8 mouse cellular contexts compared by ENCODE assay signal in genomic region chr11:69073065-69073888, GRCm38 (mm10). TPM values are rescaled to one million over a fixed set of nuclear protein-coding genes. Genes with fewer than 3 reads are reported as not detected.
DNase-seq lines count a peak whose midpoint lies in the region; ATAC-seq and TF ChIP-seq lines count a peak whose summit lies in the region.

No protein-coding gene starts in this region.

- H3K36me3 ChIP-seq in MEL (ENCODE audit: control insufficient read depth in 1 of 2, insufficient read depth in 2 of 2, low read length in 2 of 2), result peaks cover 0 to 2% of the 10 kb centered on the region in 2 experiments; a peak in 1 of 4 replicates
- H3K36me3 ChIP-seq in forebrain, embryonic 14.5 days (ENCODE audit: control insufficient read depth, insufficient read depth, low read length), result no peaks in the 10 kb centered on the region
- H3K36me3 ChIP-seq in lung, embryonic 14.5 days (ENCODE audit: insufficient read depth), result no peaks in the 10 kb centered on the region

- TF ChIP-seq POLR2A in MEL (IDR thresholded peaks at IDR 0.05; ENCODE audit: control insufficient read depth in 1 of 2, insufficient read depth in 1 of 2, low read depth in 1 of 2, low read length in 2 of 2, poor library complexity in 1 of 2), result peak; percentile 99 to 100

- H3K9ac ChIP-seq in MEL (ENCODE audit: control insufficient read depth, low read depth, low read length, poor library complexity, severe bottlenecking), result peak overlapping the region; percentile 72
- H3K9ac ChIP-seq in forebrain, embryonic 14.5 days (ENCODE audit: low read length), result peak overlapping the region; percentile 69
- peak overlapping the region; percentile 62 for H3K9ac ChIP-seq in lung, embryonic 14.5 days

- ATAC-seq in forebrain, embryonic 14.5 days, result peak; percentile 79
- ATAC-seq in lung, embryonic 14.5 days (ENCODE audit: insufficient read depth), result peak; percentile 73
- peak; percentile 65 for ATAC-seq in neutrophil, adult 5-6 weeks (ENCODE audit: extremely low read depth, insufficient number of reproducible peaks, low FRiP score, poor library complexity, severe bottlenecking)

- H3K4me3 ChIP-seq in MEL (ENCODE audit: control insufficient read depth in 1 of 2, insufficient read depth in 1 of 2, low read depth in 2 of 2, low read length in 2 of 2), result no peak overlapping the region
- peak overlapping the region; percentile 29 for H3K4me3 ChIP-seq in forebrain, embryonic 14.5 days (ENCODE audit: low read depth, low read length)
- H3K4me3 ChIP-seq in layer of hippocampus, adult 2 months, result peak overlapping the region; percentile 57
- H3K4me3 ChIP-seq in lung, embryonic 14.5 days (ENCODE audit: low read depth, low read length), result peak overlapping the region; percentile 31

- TF ChIP-seq CTCF in MEL (IDR thresholded peaks at IDR 0.05 in 2 of 3, conservative IDR thresholded peaks at IDR 0.05 in 1 of 3; ENCODE audit: control insufficient read depth in 1 of 3, insufficient read depth in 1 of 3, low read depth in 2 of 3, low read length in 3 of 3, poor library complexity in 1 of 3, severe bottlenecking in 1 of 3), result no peak
- TF ChIP-seq CTCF in layer of hippocampus, adult 2 months (conservative IDR thresholded peaks at IDR 0.05), result peak; percentile 51
- 0 out of 2 replicates have a peak, but pooled peaks have one; percentile 19 for TF ChIP-seq CTCF in lung, embryonic 14.5 days (IDR thresholded peaks at IDR 0.05; ENCODE audit: low read depth)

- TF ChIP-seq EP300 in MEL (IDR thresholded peaks at IDR 0.05; ENCODE audit: low read depth in 1 of 2, low read length in 2 of 2), result peak in 1 of 2 experiments; percentile 40; a peak in 1 of 4 replicates

- H3K4me1 ChIP-seq in MEL (ENCODE audit: control insufficient read depth in 1 of 2, insufficient read depth in 2 of 2, low read length in 2 of 2), result peaks cover 0 to 7% of the 10 kb centered on the region in 2 experiments; a peak in 1 of 4 replicates
- H3K4me1 ChIP-seq in forebrain, embryonic 14.5 days (ENCODE audit: control insufficient read depth, insufficient read depth, low read length), result peaks cover 6% of the 10 kb centered on the region; the same call in 1 of the 2 replicates
- H3K4me1 ChIP-seq in lung, embryonic 14.5 days (ENCODE audit: insufficient read depth), result peaks cover 7% of the 10 kb centered on the region; the same call in 1 of the 2 replicates

- H3K79me2 ChIP-seq in MEL (ENCODE audit: control insufficient read depth, insufficient read depth, low read length, poor library complexity), result peaks cover 5% of the 10 kb centered on the region; the same call in 1 of the 2 replicates

- peak overlapping the region; percentile 98 for H3K27ac ChIP-seq in MEL (ENCODE audit: control insufficient read depth, low read depth, low read length)
- peak overlapping the region; percentile 93 for H3K27ac ChIP-seq in forebrain, embryonic 14.5 days (ENCODE audit: low read depth, low read length)
- peak overlapping the region; percentile 100 for H3K27ac ChIP-seq in layer of hippocampus, adult 2 months
- H3K27ac ChIP-seq in lung, embryonic 14.5 days (ENCODE audit: low read depth), result peak overlapping the region; percentile 96

- no peaks in the 10 kb centered on the region for H3K27me3 ChIP-seq in MEL (ENCODE audit: control insufficient read depth in 1 of 2, insufficient read depth in 2 of 2, low read length in 2 of 2)
- H3K27me3 ChIP-seq in forebrain, embryonic 14.5 days (replicated peaks; ENCODE audit: control insufficient read depth, insufficient read depth, low read length), result no peaks in the 10 kb centered on the region
- no peaks in the 10 kb centered on the region for H3K27me3 ChIP-seq in lung, embryonic 14.5 days (ENCODE audit: insufficient read depth, low read length)

- no peak for TF ChIP-seq RAD21 in MEL (IDR thresholded peaks at IDR 0.05; ENCODE audit: low read depth, low read length)

- intact Hi-C loops in heart, postnatal 36 days (cut with DNase I), result no loop called here

- H3K9me3 ChIP-seq in MEL (replicated peaks; ENCODE audit: insufficient read depth, low read length), result no peaks in the 10 kb centered on the region
- H3K9me3 ChIP-seq in forebrain, embryonic 14.5 days (replicated peaks; ENCODE audit: control insufficient read depth, low read length), result no peaks in the 10 kb centered on the region
- H3K9me3 ChIP-seq in lung, embryonic 14.5 days (ENCODE audit: low read depth, low read length), result no peaks in the 10 kb centered on the region

- peak overlapping the region; percentile 77 for H3K4me2 ChIP-seq in forebrain, embryonic 14.5 days (ENCODE audit: low read length)
- peak overlapping the region; percentile 89 for H3K4me2 ChIP-seq in lung, embryonic 14.5 days

- peak; percentile 99 for DNase-seq in MEL (ENCODE audit: low read depth, low spot score)
- DNase-seq in cerebellum, adult 11 months, result peak; percentile 89
- peak; percentile 97 for DNase-seq in forebrain, embryonic 14.5 days (ENCODE audit: low spot score)
- peak; percentile 76 to 87 for DNase-seq in heart, postnatal 36 days
- peak; percentile 85 to 89 for DNase-seq in layer of hippocampus, adult 2 months (ENCODE audit: low spot score in 2 of 2)
- DNase-seq in lung, embryonic 14.5 days, result peak; percentile 97
- peak; percentile 80 for DNase-seq in testis, postnatal 10 days (ENCODE audit: low spot score)

- under 1% methylated on average over 14 of the region's 14 CpGs for WGBS in forebrain, embryonic 14.5 days
- 0% methylated on average over 14 of the region's 14 CpGs for WGBS in lung, embryonic 14.5 days

TF ChIP-seq in MEL, 35 proteins besides CTCF, POLR2A, EP300 and RAD21 (continues in another document):
- TF ChIP-seq TCF12 (IDR thresholded peaks at IDR 0.05; ENCODE audit: low read depth, low read length) (peak; percentile 73; the same call in 1 of the 2 replicates), GABPA (IDR thresholded peaks at IDR 0.05; ENCODE audit: low read depth, low read length) (no peak), KAT2A (conservative IDR thresholded peaks at IDR 0.05; ENCODE audit: low read depth, low read length) (no peak), USF1 (IDR thresholded peaks at IDR 0.05; ENCODE audit: low read depth, low read length) (no peak), MAFK (IDR thresholded peaks at IDR 0.05; ENCODE audit: borderline replicate concordance, low read depth, low read length) (no peak; the same call in 1 of the 2 replicates), POLR2AphosphoS5 (IDR thresholded peaks at IDR 0.05; ENCODE audit: borderline replicate concordance, low read depth, low read length) (peak; percentile 100), MYB (IDR thresholded peaks at IDR 0.05; ENCODE audit: low read depth, low read length) (no peak), MYC (IDR thresholded peaks at IDR 0.05; ENCODE audit: low read depth, low read length) (peak; percentile 50; the same call in 1 of the 2 replicates), TBP (IDR thresholded peaks at IDR 0.05; ENCODE audit: low read depth, low read length) (peak; percentile 100)

RNA-seq across cellular contexts. Expression of gene Tmem107, which starts 2.7 kb away (rescaled TPM):
- 44.8 and 47.0 TPM in 2 replicates for total RNA-seq in MEL (2012; rRNA removed)
- polyA plus RNA-seq in MEL (2012; ENCODE audit: insufficient read depth in 1 of 2, insufficient read length in 2 of 2, low read depth in 1 of 2, low replicate concordance in 2 of 2, missing spikeins in 1 of 2), result 10 to 100 TPM in 1 of 2 experiments, not detected in 1; 79.5 TPM
- polyA plus RNA-seq in forebrain, embryonic 14.5 days (2014; fragmentation: Nextera tagmentation; extraction: Ambion mirVana), result 45.2 and 49.6 TPM in 2 replicates
- total RNA-seq in heart, postnatal 36 days (2021), result 1 to 10 TPM; 4.2 to 6.1 TPM
- 10 to 100 TPM; 20.3 to 21.6 TPM for total RNA-seq in layer of hippocampus, adult 2 months (2021)
- 51.0 and 54.4 TPM in 2 replicates for polyA plus RNA-seq in lung, embryonic 14.5 days (2014; fragmentation: Nextera tagmentation; extraction: Ambion mirVana)
- 1.2 and 1.6 TPM in 2 replicates for total RNA-seq in neutrophil, adult 5-6 weeks (2017)

RNA-seq across cellular contexts. Expression of gene Borcs6, which starts 13.8 kb away (rescaled TPM):
- 9.2 and 10.2 TPM in 2 replicates for total RNA-seq in MEL (2012; rRNA removed)
- polyA plus RNA-seq in MEL (2012; ENCODE audit: insufficient read depth in 1 of 2, insufficient read length in 2 of 2, low read depth in 1 of 2, low replicate concordance in 2 of 2, missing spikeins in 1 of 2), result 1 to 10 TPM in 1 of 2 experiments, not detected in 1; 9.3 TPM
- polyA plus RNA-seq in forebrain, embryonic 14.5 days (2014; fragmentation: Nextera tagmentation; extraction: Ambion mirVana), result 10.7 and 13.9 TPM in 2 replicates
- 10 to 100 TPM; 16.0 to 17.1 TPM for total RNA-seq in heart, postnatal 36 days (2021)
- total RNA-seq in layer of hippocampus, adult 2 months (2021), result 10 to 100 TPM; 26.6 to 30.8 TPM
- 8.0 and 9.5 TPM in 2 replicates for polyA plus RNA-seq in lung, embryonic 14.5 days (2014; fragmentation: Nextera tagmentation; extraction: Ambion mirVana)
- total RNA-seq in neutrophil, adult 5-6 weeks (2017), result 28.4 TPM in 2 replicates

RNA-seq across cellular contexts. Expression of gene Vamp2, which starts 15.0 kb away (rescaled TPM):
- 3.3 and 4.2 TPM in 2 replicates for total RNA-seq in MEL (2012; rRNA removed)
- polyA plus RNA-seq in MEL (2012; ENCODE audit: insufficient read depth in 1 of 2, insufficient read length in 2 of 2, low read depth in 1 of 2, low replicate concordance in 2 of 2, missing spikeins in 1 of 2), result 10 to 100 TPM in 1 of 2 experiments, not detected in 1; 28.9 TPM
- 124 and 188 TPM in 2 replicates for polyA plus RNA-seq in forebrain, embryonic 14.5 days (2014; fragmentation: Nextera tagmentation; extraction: Ambion mirVana)
- 10 to 100 TPM; 50.5 to 72.7 TPM for total RNA-seq in heart, postnatal 36 days (2021)
- total RNA-seq in layer of hippocampus, adult 2 months (2021), result 1,000 to 10,000 TPM in 1 of 2 experiments, 100 to 1,000 TPM in 1; 988 to 1,016 TPM
- 64.0 and 64.2 TPM in 2 replicates for polyA plus RNA-seq in lung, embryonic 14.5 days (2014; fragmentation: Nextera tagmentation; extraction: Ambion mirVana)
- 108 and 111 TPM in 2 replicates for total RNA-seq in neutrophil, adult 5-6 weeks (2017)

RNA-seq across cellular contexts. Expression of gene Per1, which starts 21.7 kb away (rescaled TPM):
- 4.5 and 5.6 TPM in 2 replicates for total RNA-seq in MEL (2012; rRNA removed)
- polyA plus RNA-seq in MEL (2012; ENCODE audit: insufficient read depth in 1 of 2, insufficient read length in 2 of 2, low read depth in 1 of 2, low replicate concordance in 2 of 2, missing spikeins in 1 of 2), result 10 to 100 TPM in 1 of 2 experiments, not detected in 1; 34.9 TPM
- 6.8 and 11.6 TPM in 2 replicates for polyA plus RNA-seq in forebrain, embryonic 14.5 days (2014; fragmentation: Nextera tagmentation; extraction: Ambion mirVana)
- total RNA-seq in heart, postnatal 36 days (2021), result 10 to 100 TPM; 34.2 to 82.1 TPM
- total RNA-seq in layer of hippocampus, adult 2 months (2021), result 10 to 100 TPM; 83.4 to 95.2 TPM
- 15.4 and 23.7 TPM in 2 replicates for polyA plus RNA-seq in lung, embryonic 14.5 days (2014; fragmentation: Nextera tagmentation; extraction: Ambion mirVana)
- total RNA-seq in neutrophil, adult 5-6 weeks (2017), result 28.9 and 36.1 TPM in 2 replicates

RNA-seq across cellular contexts. Expression of gene Aurkb, which starts 27.8 kb away (rescaled TPM):
- total RNA-seq in MEL (2012; rRNA removed), result 120 and 124 TPM in 2 replicates
- polyA plus RNA-seq in MEL (2012; ENCODE audit: insufficient read depth in 1 of 2, insufficient read length in 2 of 2, low read depth in 1 of 2, low replicate concordance in 2 of 2, missing spikeins in 1 of 2), result 100 to 1,000 TPM; 159 to 170 TPM
- polyA plus RNA-seq in forebrain, embryonic 14.5 days (2014; fragmentation: Nextera tagmentation; extraction: Ambion mirVana), result 69.2 and 74.0 TPM in 2 replicates
- 1 to 10 TPM in 1 of 2 experiments, under 1 TPM in 1; 0.72 to 1.2 TPM for total RNA-seq in heart, postnatal 36 days (2021)
- total RNA-seq in layer of hippocampus, adult 2 months (2021), result under 1 TPM; 0.54 to 0.79 TPM
- polyA plus RNA-seq in lung, embryonic 14.5 days (2014; fragmentation: Nextera tagmentation; extraction: Ambion mirVana), result 209 and 211 TPM in 2 replicates
- total RNA-seq in neutrophil, adult 5-6 weeks (2017), result 4.3 and 5.5 TPM in 2 replicates

Comparison
In these comparisons a context has a peak if more than half of its experiments do, and no peak if none do; other contexts are left out.
1. H3K4me3 ChIP-seq: peak in forebrain, embryonic 14.5 days (single experiment), layer of hippocampus, adult 2 months (single experiment) and lung, embryonic 14.5 days (single experiment); none in MEL (0 of 2).
2. CTCF ChIP-seq: peak in layer of hippocampus, adult 2 months (single experiment) and lung, embryonic 14.5 days (single experiment); none in MEL (0 of 3).
3. Peak in every context shown above with its lines, with median percentiles within 50 percentile points of each other: DNase-seq, H3K27ac ChIP-seq, H3K9ac ChIP-seq and ATAC-seq.